Mouse (Mus musculus) ovary, adult 18-20 months (tissue): ENCODE data around the gene Eif2s1.
A peak's percentile ranks its signal among the peaks of the same experiment; 100 is the strongest.

Experiments used
- DNase-seq: peaks from one replicate; pipeline ENCODE4 v3.0.0; 2022; ENCODE audit warnings: low spot score, mixed read lengths

The Eif2s1 gene

GRCm38 (mm10) chr12:78861496-78862253, at the start of gene Eif2s1, which contains the start of gene Atp6v1d:
Gene Eif2s1, plus strand, starts transcription at chr12:78861819.
Gene Atp6v1d, minus strand, starts transcription at chr12:78861638.
- DNase-seq, result peak; percentile 99

DNA sequence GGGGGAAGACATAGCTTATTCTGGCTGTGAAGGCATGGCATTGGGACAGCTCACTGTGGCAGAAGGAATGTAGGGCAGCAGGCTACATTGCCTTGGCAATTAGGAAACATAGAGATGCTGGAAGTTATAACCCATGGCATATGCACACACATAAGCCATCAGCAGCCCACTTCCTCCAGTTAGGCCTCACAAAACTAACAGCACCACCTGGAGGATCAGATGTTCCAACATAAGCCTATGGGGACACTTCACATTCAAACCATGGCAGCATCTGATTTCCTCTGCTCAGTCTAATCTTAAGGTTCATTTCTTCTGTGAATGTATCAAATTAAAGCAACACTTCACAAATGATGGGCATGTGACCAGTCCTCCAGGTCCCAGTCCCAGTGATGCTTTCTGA, 47.2 kb upstream of the Eif2s1 start:
- DNase-seq, result no peak

DNA sequence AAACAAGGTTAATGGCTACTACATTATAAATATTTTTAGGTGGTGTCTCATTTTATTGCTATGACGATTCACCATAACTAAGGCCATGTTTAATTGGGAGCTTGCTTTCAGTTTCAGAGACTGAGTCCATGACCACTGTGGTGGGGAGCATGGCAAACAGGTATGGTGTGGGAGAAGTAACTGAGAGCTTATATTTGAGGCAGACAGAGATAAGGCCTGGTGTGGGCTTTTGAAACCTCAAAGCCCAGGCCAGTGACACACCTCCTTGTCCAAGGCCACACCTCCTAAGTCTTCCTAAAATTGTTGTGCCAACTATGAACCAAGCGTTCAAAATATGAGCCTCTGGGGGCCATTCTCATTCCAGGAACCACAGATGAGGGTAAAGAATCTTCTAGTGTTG, 27.1 kb upstream of the Eif2s1 start:
- DNase-seq, result no peak

DNA sequence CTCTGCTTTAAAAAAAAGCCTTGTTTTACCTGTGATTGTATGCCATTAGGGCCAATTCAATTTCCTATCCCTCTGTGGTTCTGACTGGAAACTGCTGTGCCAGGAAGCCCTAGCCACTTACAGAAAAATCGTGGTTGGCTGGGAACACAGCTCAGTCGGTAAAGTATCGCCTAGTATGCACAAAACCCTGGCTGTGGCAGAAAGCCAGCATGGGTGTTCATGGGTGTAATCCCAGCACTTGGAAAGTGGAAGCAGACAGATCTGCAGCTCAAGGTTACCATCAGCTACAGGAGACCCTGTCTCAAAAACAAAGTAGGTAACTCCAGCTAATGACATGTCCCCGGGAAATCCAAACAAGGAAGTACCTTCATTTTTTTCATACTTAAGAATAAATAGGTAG, 21.7 kb upstream of the Eif2s1 start:
- DNase-seq, result no peak

DNA sequence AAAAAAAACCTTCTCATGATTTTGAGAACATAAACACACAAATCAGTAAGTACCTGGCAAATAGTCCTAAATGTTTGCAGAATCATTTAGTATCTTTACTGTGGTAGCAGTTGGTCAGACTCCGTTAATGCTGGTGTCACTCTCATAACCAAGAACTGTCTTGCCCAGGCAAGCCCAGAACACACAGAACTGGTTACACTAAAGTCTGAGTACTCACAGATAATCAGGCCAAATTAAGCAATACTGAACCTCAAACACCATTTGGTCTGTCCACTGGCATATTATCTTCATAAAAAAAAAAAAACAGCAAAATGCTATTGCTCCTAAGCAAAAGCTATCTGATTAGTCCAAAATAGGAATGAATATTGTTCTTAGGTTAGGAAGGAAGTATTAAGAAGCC, 19.2 kb upstream of the Eif2s1 start:
- DNase-seq, result no peak

DNA sequence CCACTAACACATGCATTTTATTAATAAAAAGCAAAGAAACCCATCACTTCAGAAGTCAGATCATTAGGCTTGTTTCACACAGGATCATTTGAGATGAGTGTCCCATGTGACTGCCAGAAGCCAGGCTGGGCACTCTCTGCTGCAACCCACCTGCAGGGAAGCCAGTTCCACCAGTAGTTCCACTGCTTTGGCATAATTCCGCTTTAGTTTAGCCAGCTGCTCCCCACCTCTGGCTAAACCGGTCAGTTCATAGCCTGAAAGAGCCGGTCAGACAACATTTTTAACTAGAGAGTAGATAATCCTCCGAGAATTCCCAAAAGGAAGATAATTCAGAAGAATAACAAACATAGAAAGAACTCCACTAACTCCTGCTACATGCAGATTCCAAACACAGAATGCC, 13.4 kb upstream of the Eif2s1 start:
- no peak for DNase-seq

- DNase-seq, result no peak
These were observed 611 bp upstream of the Eif2s1 start for GRCm38 (mm10) chr12:78860921-78861495.

DNA sequence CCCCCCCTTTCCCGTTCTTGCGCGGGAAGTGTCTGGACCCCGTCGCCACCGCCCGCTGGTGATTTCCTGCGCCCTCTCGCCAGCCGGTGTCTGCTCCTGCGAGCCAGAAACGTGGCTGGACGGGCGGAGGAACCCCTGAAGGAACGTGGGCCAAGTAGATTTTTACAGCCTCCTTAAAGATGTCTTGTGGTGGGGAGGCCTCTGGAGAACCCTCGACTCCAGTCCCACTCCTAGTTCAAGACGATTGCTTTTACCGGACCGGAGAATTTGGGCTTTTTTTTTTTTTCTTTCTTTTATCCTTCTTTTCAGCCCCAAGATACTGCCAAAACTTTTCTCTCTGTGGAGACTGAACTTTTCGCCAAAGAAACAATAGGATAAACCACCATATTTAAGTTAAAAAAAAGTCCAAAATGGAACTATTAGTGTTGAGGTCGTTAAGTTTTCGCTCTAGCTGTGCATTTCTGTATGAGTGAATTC, 673 bp downstream of the Eif2s1 start:
- DNase-seq, result no peak

DNA sequence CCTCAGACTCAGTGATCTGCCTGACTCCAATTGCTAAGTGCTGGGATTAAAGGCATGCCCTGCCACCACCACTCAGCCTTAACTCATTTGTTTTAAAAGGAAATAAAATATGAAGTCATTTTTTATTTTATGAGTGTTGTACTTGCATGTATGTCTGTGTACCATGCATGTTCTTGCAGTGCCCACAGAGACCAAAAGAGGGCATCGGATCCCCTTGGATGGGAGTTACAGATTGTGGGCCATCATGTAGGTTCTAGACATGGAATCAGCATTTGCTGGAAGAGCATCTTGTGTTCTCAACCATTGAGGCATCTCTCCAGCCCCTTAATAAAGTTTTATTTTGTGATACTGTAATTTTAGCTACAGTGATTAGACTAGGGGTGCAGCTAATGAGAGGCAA, 3.8 kb downstream of the Eif2s1 start:
- no peak for DNase-seq

GRCm38 (mm10) chr12:78868115-78868514, 6.5 kb downstream of the Eif2s1 start:
- no peak for DNase-seq

DNA sequence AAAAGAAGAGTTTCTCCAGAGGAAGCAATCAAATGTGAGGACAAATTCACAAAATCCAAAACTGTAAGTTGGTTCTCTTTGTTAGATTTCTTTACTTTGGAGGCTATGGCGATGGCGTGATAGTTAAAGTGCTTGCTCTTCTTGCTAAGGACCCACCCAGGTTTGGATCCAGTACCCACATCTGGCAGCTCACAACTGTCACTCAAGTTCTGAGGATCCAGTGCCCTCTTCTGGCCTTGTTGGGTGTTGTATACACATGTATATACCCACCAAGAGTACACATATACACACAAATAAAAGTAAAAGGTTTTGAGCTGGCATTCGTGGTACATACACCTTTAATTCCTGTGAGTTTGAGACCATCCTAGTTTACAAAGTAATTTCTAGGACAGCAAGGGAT, 13.0 kb downstream of the Eif2s1 start:
- no peak for DNase-seq

- no peak for DNase-seq
These were observed 28.4 kb downstream of the Eif2s1 start for GRCm38 (mm10) chr12:78890062-78890461.

DNA sequence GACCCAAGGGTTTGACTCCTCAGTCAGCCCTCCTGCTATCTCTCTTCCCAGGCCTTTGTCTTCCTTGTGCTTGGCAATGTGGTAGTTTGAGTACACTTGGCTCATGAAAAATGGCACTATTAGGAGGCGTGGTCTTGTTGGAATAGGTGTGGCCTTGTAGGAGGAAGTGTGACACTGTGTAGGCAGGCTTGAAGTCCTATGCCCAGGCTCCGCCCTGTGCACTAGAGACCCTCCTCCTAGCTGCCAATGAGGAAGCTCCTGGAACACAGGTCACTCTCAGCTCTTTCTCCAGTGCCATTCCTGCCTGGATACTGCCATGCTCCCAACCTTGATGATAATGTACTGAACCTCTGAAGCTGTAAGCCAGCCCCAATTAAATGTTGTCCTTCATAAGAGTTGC, 29.5 kb downstream of the Eif2s1 start:
- DNase-seq, result no peak

DNA sequence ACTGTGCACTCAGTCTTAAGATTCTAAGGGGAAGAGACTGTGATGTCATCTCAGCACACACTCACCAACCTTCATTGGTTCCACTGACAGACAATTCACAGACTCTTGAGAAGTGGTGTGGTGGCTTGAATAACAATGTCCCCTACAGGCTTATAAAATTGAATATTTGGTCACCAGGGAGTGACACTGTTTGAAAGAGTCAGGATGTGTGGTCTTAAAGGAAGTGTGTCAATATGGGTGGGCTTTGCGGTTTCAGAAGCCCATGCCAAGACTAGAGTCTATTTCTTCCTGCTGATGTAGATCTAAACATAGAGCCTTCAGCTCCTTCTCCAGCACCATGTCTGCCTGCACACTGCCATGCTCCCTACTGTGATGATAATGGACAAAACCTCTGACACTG, 36.2 kb downstream of the Eif2s1 start:
- DNase-seq, result no peak

DNA sequence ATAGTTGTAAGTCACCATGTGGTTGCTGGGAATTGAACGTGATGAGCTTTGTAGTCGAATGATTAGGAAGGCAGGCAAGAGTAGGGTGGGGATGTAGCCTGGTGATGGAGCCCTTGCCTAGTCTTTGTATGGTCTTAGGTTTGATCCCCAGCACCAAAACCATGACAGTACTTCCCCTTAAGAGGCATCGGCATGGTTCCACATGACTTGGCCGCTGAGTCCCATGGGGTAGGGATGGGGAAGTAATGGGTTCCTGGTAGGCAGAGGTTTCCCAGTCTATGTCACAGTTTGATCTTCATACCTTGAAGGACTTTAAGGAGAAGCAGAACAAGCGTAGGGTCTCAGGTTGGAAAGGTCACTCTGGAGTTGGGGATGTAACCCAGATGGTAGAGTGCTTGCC, 39.8 kb downstream of the Eif2s1 start:
- DNase-seq, result no peak

GRCm38 (mm10) chr12:78903313-78903712, 41.7 kb downstream of the Eif2s1 start:
- DNase-seq, result no peak

DNA sequence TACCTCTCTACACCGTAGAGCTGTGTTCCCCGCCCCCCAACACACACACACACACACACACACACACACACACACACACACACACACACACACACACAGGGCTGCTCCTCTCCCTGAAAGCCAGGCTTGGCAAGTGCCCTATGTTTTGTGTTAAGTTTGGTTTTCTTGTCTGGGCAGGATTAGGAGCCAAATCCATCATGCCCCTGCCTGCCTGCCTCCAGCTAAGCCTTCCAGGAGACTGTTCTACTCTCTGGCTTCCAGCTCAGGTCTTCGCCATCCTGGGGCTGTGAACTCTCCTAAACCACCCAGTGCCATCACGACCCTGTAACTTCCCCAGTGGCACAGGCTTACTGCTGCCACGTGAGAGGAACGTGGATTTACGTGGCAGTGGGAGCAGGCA, 42.9 kb downstream of the Eif2s1 start:
- DNase-seq, result no peak

- DNase-seq, result peak; percentile 54
These were observed 45.1 kb downstream of the Eif2s1 start, which contains the start of gene Plek2 for GRCm38 (mm10) chr12:78906707-78907162. Gene Plek2, minus strand, starts transcription at chr12:78906964.

GRCm38 (mm10) chr12:78908081-78908605, 46.5 kb downstream of the Eif2s1 start:
- no peak for DNase-seq

DNA sequence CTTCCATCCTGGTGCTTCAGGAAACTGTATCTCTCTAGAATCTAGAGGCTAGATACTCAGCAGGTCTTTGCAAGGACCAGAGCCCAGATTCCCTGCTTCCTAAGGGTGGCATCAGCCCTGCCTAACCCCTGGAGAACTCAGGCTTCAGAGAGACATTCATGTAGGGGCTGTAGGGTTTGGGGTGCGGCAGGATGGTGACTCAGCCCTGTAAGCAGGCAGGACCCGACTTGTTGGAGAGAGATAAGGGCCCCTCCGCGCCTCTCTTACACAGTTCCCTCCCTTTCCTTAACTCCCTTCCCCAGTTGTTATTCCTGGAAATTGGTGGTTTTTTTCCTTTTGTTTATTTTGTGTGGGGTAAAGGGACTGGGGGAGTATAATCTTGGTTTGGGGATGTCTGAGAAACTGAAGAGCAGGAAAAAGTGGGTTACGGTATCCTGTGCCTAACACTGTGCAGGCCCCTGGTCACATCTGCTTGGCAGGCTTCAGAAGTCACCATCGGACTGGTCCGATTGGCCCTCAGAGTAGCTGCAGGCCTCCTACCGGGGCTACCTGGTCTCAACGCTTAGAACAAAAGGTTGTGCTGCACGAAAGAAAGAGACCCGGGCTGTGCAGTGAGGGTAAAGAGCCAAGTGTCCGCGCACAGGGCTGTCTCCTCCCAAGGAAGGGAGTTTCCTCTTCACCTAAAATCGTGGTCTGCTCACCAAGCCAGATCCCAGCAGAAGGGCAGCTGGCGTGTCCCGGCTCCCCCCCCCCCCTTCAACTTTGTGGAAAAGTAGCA, 49.3 kb downstream of the Eif2s1 start:
- DNase-seq, result no peak

GRCm38 (mm10) chr12:78911707-78912417, 50.2 kb downstream of the Eif2s1 start:
- DNase-seq, result no peak

DNA sequence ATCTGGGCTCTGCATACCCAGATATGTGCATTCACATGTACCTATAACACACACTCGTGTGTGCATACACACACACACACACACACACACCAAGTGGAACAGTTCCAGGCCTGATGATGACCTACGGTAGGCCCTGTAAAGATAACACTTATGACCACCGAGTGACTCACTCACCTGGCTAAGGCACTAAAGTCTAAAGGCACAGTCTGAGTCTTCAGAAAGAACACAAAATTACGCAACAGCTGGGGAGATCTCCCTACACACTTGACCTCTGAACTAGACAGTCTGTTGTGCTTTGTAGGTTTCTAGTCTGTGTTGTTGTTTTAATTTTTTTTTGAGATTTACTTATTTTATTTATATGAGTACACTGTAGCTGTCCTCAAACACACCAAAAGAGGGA, 52.8 kb downstream of the Eif2s1 start:
- DNase-seq, result no peak
